18 mouse cellular contexts compared by ENCODE assay signal in the genomic region with DNA sequence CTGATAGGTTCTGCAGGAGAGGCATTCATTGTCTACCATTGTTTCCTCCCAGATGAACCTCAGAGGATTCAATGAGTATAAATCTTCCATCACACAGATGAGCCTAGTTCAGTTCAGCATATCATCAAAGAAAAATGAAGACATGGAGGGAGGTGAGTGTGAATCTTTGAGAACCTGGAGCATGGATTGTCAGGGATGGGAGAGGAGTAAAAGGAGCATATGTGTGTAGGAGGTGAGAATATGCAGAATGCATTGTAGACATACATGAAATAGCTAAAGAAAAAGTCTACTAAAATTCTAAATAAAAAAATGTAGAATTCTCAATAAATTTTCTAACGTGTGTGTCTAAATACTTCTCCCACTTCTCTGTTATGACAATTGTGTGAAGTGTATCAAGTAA.
"Had no signal": no experiment of that assay in that cellular context is flagged by ENCODE, and none has a peak within 500 bp of the region (broad histone marks: within the 10 kb centered on the region; RNA-seq: fewer than 3 reads in every experiment).

No protein-coding gene starts in this region.

- DNase-seq: liver, postnatal 0 days; lung, adult 2 months; lung, postnatal 14 days; lung, postnatal 36 days; right cerebral cortex, postnatal 25 days; thymus, adult 18-20 months; thymus, postnatal 14 days; thymus, postnatal 36 days had no signal

- H3K9me3 ChIP-seq: lung, embryonic 15.5 days; megakaryocyte, embryonic 14.5 days; midbrain, embryonic 13.5 days; midbrain, embryonic 15.5 days; neural tube, embryonic 12.5 days; stomach, embryonic 15.5 days had no signal

- H3K27me3 ChIP-seq: lung, embryonic 15.5 days; megakaryocyte, embryonic 14.5 days; midbrain, embryonic 13.5 days; midbrain, embryonic 15.5 days; neural tube, embryonic 12.5 days; stomach, embryonic 15.5 days had no signal

- H3K9ac ChIP-seq: liver, postnatal 0 days; lung, embryonic 15.5 days; midbrain, embryonic 13.5 days; midbrain, embryonic 15.5 days; neural tube, embryonic 12.5 days; stomach, embryonic 15.5 days had no signal

- H3K4me1 ChIP-seq: lung, embryonic 15.5 days; megakaryocyte, embryonic 14.5 days; midbrain, embryonic 13.5 days; midbrain, embryonic 15.5 days; neural tube, embryonic 12.5 days; stomach, embryonic 15.5 days had no signal

- H3K4me3 ChIP-seq: lung, embryonic 15.5 days; megakaryocyte, embryonic 14.5 days; midbrain, embryonic 13.5 days; midbrain, embryonic 15.5 days; neural tube, embryonic 12.5 days; stomach, embryonic 15.5 days had no signal

- H3K36me3 ChIP-seq: lung, embryonic 15.5 days; midbrain, embryonic 13.5 days; midbrain, embryonic 15.5 days; neural tube, embryonic 12.5 days; stomach, embryonic 15.5 days had no signal

- H3K4me2 ChIP-seq: lung, embryonic 15.5 days; midbrain, embryonic 11.5 days; midbrain, embryonic 13.5 days; midbrain, embryonic 15.5 days; neural tube, embryonic 12.5 days; stomach, embryonic 15.5 days had no signal

- H3K27ac ChIP-seq: lung, embryonic 15.5 days; macrophage; midbrain, embryonic 13.5 days; midbrain, embryonic 15.5 days; neural tube, embryonic 12.5 days; stomach, embryonic 15.5 days; stomach, postnatal 0 days had no signal

- ATAC-seq: liver, postnatal 0 days; lung, postnatal 0 days; midbrain, embryonic 13.5 days; midbrain, embryonic 15.5 days had no signal
